Mouse (Mus musculus): ENCODE data around the gene Cela3b.

DNA sequence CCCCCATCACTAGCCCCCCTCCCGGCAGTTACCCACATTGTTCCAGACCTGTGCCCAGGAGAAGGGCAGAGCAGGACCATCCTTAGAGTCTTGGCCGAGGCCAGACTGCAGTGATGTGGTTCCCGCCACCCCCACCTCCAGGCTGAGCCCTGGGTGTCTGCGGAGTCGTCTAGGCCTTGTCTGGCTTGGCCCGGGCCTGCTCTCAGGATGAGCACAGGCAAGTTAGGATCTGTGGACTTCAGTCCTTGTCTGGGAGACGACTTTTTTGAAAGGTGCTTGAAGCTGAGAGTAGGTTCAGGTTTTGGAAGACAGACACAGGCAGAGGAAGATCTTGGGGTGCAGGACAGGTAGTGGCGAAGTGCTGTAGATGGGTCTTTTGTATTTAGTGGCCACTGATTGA, 41.0 kb upstream of the Cela3b start:
- TF ChIP-seq CTCF (IDR thresholded peaks at IDR 0.05; ENCODE audit: low read depth, low read length), result no peak
- TF ChIP-seq POLR2A (IDR thresholded peaks at IDR 0.05; ENCODE audit: extremely low read depth, insufficient read depth, low read length), result no peak

All from liver, adult 2 months (tissue).